Mouse (Mus musculus): Measurements from ENCODE around the gene Agmat. TPM values are rescaled to one million over a fixed set of nuclear protein-coding genes. Genes with fewer than 3 reads are reported as not detected.

The Agmat gene
- polyA plus RNA-seq, 1 experiment from 2014 or later = 0.11 TPM

GRCm38 (mm10) chr4:141796356-141796755 is 49.9 kb downstream of the Agmat start:
- Histone ChIP-seq H3K4me3 (ENCODE audit: low read depth, low read length) (no peak overlapping the region), H3K36me3 (ENCODE audit: control insufficient read depth, insufficient read depth, low read length) (no peaks in the 10 kb centered on the region; the same call in 1 of the 2 replicates), H3K27me3 (ENCODE audit: control insufficient read depth, insufficient read depth, low read length) (no peaks in the 10 kb centered on the region), H3K9ac (ENCODE audit: low read length) (no peak overlapping the region; the same call in 1 of the 2 replicates), H3K4me1 (ENCODE audit: control insufficient read depth, insufficient read depth, low read length) (no peaks in the 10 kb centered on the region; the same call in 1 of the 2 replicates), H3K4me2 (ENCODE audit: low read depth, severe bottlenecking) (no peak overlapping the region), H3K27ac (replicated peaks; ENCODE audit: low read depth, low read length) (no peak overlapping the region), H3K9me3 (ENCODE audit: control insufficient read depth, low read length) (no peaks in the 10 kb centered on the region)
- 83% methylated on average over 7 of the region's 7 CpGs for WGBS
- no peak for ATAC-seq (ENCODE audit: insufficient number of reproducible peaks, low FRiP score, low TSS enrichment, low read depth)
- no peak for DNase-seq (ENCODE audit: low spot score)

GRCm38 (mm10) chr4:141796954-141797353 is 50.5 kb downstream of the Agmat start:
- no peaks in the 10 kb centered on the region; the same call in 1 of the 2 replicates for H3K36me3 ChIP-seq (ENCODE audit: control insufficient read depth, insufficient read depth, low read length)
- WGBS = 78% methylated on average over 4 of the region's 4 CpGs
- no peaks in the 10 kb centered on the region for H3K27me3 ChIP-seq (ENCODE audit: control insufficient read depth, insufficient read depth, low read length)
- ATAC-seq (ENCODE audit: insufficient number of reproducible peaks, low FRiP score, low TSS enrichment, low read depth) (no peak), DNase-seq (ENCODE audit: low spot score) (no peak)
- no peak overlapping the region for H3K27ac ChIP-seq (replicated peaks; ENCODE audit: low read depth, low read length)
- no peaks in the 10 kb centered on the region; the same call in 1 of the 2 replicates for H3K4me1 ChIP-seq (ENCODE audit: control insufficient read depth, insufficient read depth, low read length)
- no peaks in the 10 kb centered on the region for H3K9me3 ChIP-seq (ENCODE audit: control insufficient read depth, low read length)
- no peak overlapping the region for H3K9ac ChIP-seq (ENCODE audit: low read length)
- H3K4me3 ChIP-seq (ENCODE audit: low read depth, low read length) = no peak overlapping the region
- no peak overlapping the region for H3K4me2 ChIP-seq (ENCODE audit: low read depth, severe bottlenecking)

GRCm38 (mm10) chr4:141797545-141797944 is 51.1 kb downstream of the Agmat start:
- ATAC-seq (ENCODE audit: insufficient number of reproducible peaks, low FRiP score, low TSS enrichment, low read depth) (no peak), DNase-seq (ENCODE audit: low spot score) (no peak)
- no peaks in the 10 kb centered on the region for H3K9me3 ChIP-seq (ENCODE audit: control insufficient read depth, low read length)
- no peaks in the 10 kb centered on the region for H3K27me3 ChIP-seq (ENCODE audit: control insufficient read depth, insufficient read depth, low read length)
- no peaks in the 10 kb centered on the region; the same call in 1 of the 2 replicates for H3K36me3 ChIP-seq (ENCODE audit: control insufficient read depth, insufficient read depth, low read length)
- H3K9ac ChIP-seq (ENCODE audit: low read length) = no peak overlapping the region
- no peaks in the 10 kb centered on the region; the same call in 1 of the 2 replicates for H3K4me1 ChIP-seq (ENCODE audit: control insufficient read depth, insufficient read depth, low read length)
- 95% methylated on average over 5 of the region's 5 CpGs for whole genome bisulfite sequencing
- no peak overlapping the region for H3K4me2 ChIP-seq (ENCODE audit: low read depth, severe bottlenecking)
- H3K27ac ChIP-seq (replicated peaks; ENCODE audit: low read depth, low read length) = no peak overlapping the region
- H3K4me3 ChIP-seq (ENCODE audit: low read depth, low read length) = no peak overlapping the region

- H3K27ac ChIP-seq (replicated peaks; ENCODE audit: low read depth, low read length) = no peak overlapping the region
- H3K27me3 ChIP-seq (ENCODE audit: control insufficient read depth, insufficient read depth, low read length) = no peaks in the 10 kb centered on the region
- peaks cover 10% of the 10 kb centered on the region; the same call in 1 of the 2 replicates for H3K36me3 ChIP-seq (ENCODE audit: control insufficient read depth, insufficient read depth, low read length)
- ATAC-seq (ENCODE audit: insufficient number of reproducible peaks, low FRiP score, low TSS enrichment, low read depth) (no peak), DNase-seq (ENCODE audit: low spot score) (no peak)
- H3K4me1 ChIP-seq (ENCODE audit: control insufficient read depth, insufficient read depth, low read length) = no peaks in the 10 kb centered on the region
- H3K9ac ChIP-seq (ENCODE audit: low read length) = no peak overlapping the region
- WGBS = 91% methylated on average over 4 of the region's 4 CpGs
- no peak overlapping the region for H3K4me2 ChIP-seq (ENCODE audit: low read depth, severe bottlenecking)
- H3K4me3 ChIP-seq (ENCODE audit: low read depth, low read length) = no peak overlapping the region
- H3K9me3 ChIP-seq (ENCODE audit: control insufficient read depth, low read length) = no peaks in the 10 kb centered on the region
These were observed 57.6 kb downstream of the Agmat start for GRCm38 (mm10) chr4:141804105-141804504.

- H3K9ac ChIP-seq (ENCODE audit: low read length) = no peak overlapping the region
- 90% methylated on average over 8 of the region's 8 CpGs for WGBS
- DNase-seq (ENCODE audit: low spot score) (no peak), ATAC-seq (ENCODE audit: insufficient number of reproducible peaks, low FRiP score, low TSS enrichment, low read depth) (no peak)
- no peaks in the 10 kb centered on the region for H3K27me3 ChIP-seq (ENCODE audit: control insufficient read depth, insufficient read depth, low read length)
- no peaks in the 10 kb centered on the region for H3K9me3 ChIP-seq (ENCODE audit: control insufficient read depth, low read length)
- peaks cover 13% of the 10 kb centered on the region; the same call in 1 of the 2 replicates for H3K36me3 ChIP-seq (ENCODE audit: control insufficient read depth, insufficient read depth, low read length)
- no peaks in the 10 kb centered on the region for H3K4me1 ChIP-seq (ENCODE audit: control insufficient read depth, insufficient read depth, low read length)
- no peak overlapping the region for H3K4me2 ChIP-seq (ENCODE audit: low read depth, severe bottlenecking)
- no peak overlapping the region for H3K4me3 ChIP-seq (ENCODE audit: low read depth, low read length)
- no peak overlapping the region for H3K27ac ChIP-seq (replicated peaks; ENCODE audit: low read depth, low read length)
These were observed 59.4 kb downstream of the Agmat start for GRCm38 (mm10) chr4:141805886-141806285.

Other genes starting within 250 kb of the Agmat start
- gene Spen, start 208.1 kb upstream of the Agmat start, polyA plus RNA-seq (2014; fragmentation: Nextera tagmentation; extraction: Ambion mirVana) = 12.4 and 13.4 TPM in 2 replicates
- gene Fblim1, start 140.6 kb upstream of the Agmat start, polyA plus RNA-seq (2014; fragmentation: Nextera tagmentation; extraction: Ambion mirVana) = 67.2 and 73.2 TPM in 2 replicates
- gene Tmem82, start 128.0 kb upstream of the Agmat start, polyA plus RNA-seq (2014; fragmentation: Nextera tagmentation; extraction: Ambion mirVana) = 0.27 and 0.60 TPM in 2 replicates
- not detected in 2 replicates for gene Slc25a34, start 122.9 kb upstream of the Agmat start, polyA plus RNA-seq (2014; fragmentation: Nextera tagmentation; extraction: Ambion mirVana)
- 3.9 and 4.4 TPM in 2 replicates for gene Plekhm2, start 81.8 kb upstream of the Agmat start, polyA plus RNA-seq (2014; fragmentation: Nextera tagmentation; extraction: Ambion mirVana)
- 1.4 and 3.5 TPM in 2 replicates for gene Rsc1a1, start 61.1 kb upstream of the Agmat start, polyA plus RNA-seq (2014; fragmentation: Nextera tagmentation; extraction: Ambion mirVana)
- gene Ddi2, start 23.3 kb upstream of the Agmat start, polyA plus RNA-seq (2014; fragmentation: Nextera tagmentation; extraction: Ambion mirVana) = 22.4 and 25.9 TPM in 2 replicates
- gene Dnajc16, start 44.3 kb downstream of the Agmat start, polyA plus RNA-seq (2014; fragmentation: Nextera tagmentation; extraction: Ambion mirVana) = 3.1 and 3.6 TPM in 2 replicates
- gene Casp9, start 46.9 kb downstream of the Agmat start, polyA plus RNA-seq (2014; fragmentation: Nextera tagmentation; extraction: Ambion mirVana) = 16.9 and 19.0 TPM in 2 replicates
- not detected in 2 replicates for gene Cela2a, start 79.5 kb downstream of the Agmat start, polyA plus RNA-seq (2014; fragmentation: Nextera tagmentation; extraction: Ambion mirVana)
- not detected in 2 replicates for gene Ctrc, start 99.7 kb downstream of the Agmat start, polyA plus RNA-seq (2014; fragmentation: Nextera tagmentation; extraction: Ambion mirVana)
- 17.5 and 19.8 TPM in 2 replicates for gene Efhd2, start 128.2 kb downstream of the Agmat start, polyA plus RNA-seq (2014; fragmentation: Nextera tagmentation; extraction: Ambion mirVana)